Mouse (Mus musculus) neural tube, embryonic 15.5 days (tissue): Measurements from ENCODE around the gene Zscan2. TPM values are rescaled to one million over a fixed set of nuclear protein-coding genes. Genes with fewer than 3 reads are reported as not detected.
A peak's percentile ranks its signal among the peaks of the same experiment; 100 is the strongest.

Experiments
- ATAC-seq: fragments of 200-750 bp; cut with Nextera tagmentation; 2 replicates; pipeline ENCODE4 v1.8.0; 2017; ENCODE audit warnings: mild to moderate bottlenecking, moderate TSS enrichment, moderate library complexity; ENCODE audit not compliant: low FRiP score
- H3K27ac ChIP-seq: fragments of 300-500 bp; sonication (generic); replicated peaks from 2 replicates; pipeline ENCODE4 v1.5.1; 2015; ENCODE audit warnings: mild to moderate bottlenecking, inconsistent platforms
- H3K27me3 ChIP-seq: fragments of 300-500 bp; sonication (generic); replicated peaks from 2 replicates; pipeline ENCODE4 v1.6.1; 2015; ENCODE audit warnings: inconsistent platforms
- H3K36me3 ChIP-seq: fragments of 300-500 bp; sonication (generic); 2 replicates; pipeline ENCODE4 v1.6.1; 2015; ENCODE audit warnings: inconsistent platforms
- H3K4me1 ChIP-seq: fragments of 300-500 bp; sonication (generic); 2 replicates; pipeline ENCODE4 v1.6.1; 2015; ENCODE audit warnings: inconsistent platforms
- H3K4me2 ChIP-seq: fragments of 300-500 bp; sonication (generic); 2 replicates; pipeline ENCODE4 v1.6.1; 2015; ENCODE audit warnings: inconsistent platforms, mild to moderate bottlenecking, moderate library complexity
- H3K4me3 ChIP-seq: fragments of 300-500 bp; sonication (generic); replicated peaks from 2 replicates; pipeline ENCODE4 v1.5.1; 2015; ENCODE audit warnings: mild to moderate bottlenecking, inconsistent platforms
- H3K9ac ChIP-seq: fragments of 300-500 bp; sonication (generic); replicated peaks from 2 replicates; pipeline ENCODE4 v1.6.1; 2015; ENCODE audit warnings: mild to moderate bottlenecking, inconsistent platforms
- H3K9me3 ChIP-seq: fragments of 300-500 bp; sonication (generic); replicated peaks from 2 replicates; pipeline ENCODE4 v1.6.1; 2016; ENCODE audit warnings: inconsistent platforms
- WGBS: fragments of 180-500 bp; shearing (Covaris S2); methylation state at CpG from one replicate; pipeline ENCODE4 v1.1.7; 2015; ENCODE audit warnings: mixed read lengths; 5-methylcytosine and 5-hydroxymethylcytosine counted together
- polyA plus RNA-seq: library from polyadenylated mRNA; unstranded; fragments of >200 nt; fragmentation: Nextera tagmentation; extraction: Ambion mirVana; gene quantifications from 2 replicates; pipeline ENCODE4 v1.2.1, GENCODE M21; 2015

Gene Zscan2
- polyA plus RNA-seq, 1 experiment from 2014 or later = 3.9 TPM

- peaks cover 24% of the 10 kb centered on the region for H3K36me3 ChIP-seq
- ATAC-seq = peak; percentile 60; the same call in 1 of the 2 replicates
- 4% methylated on average over 19 of the region's 19 CpGs for WGBS
- no peak within 1 kb of the TSS for H3K27ac ChIP-seq
- peak within 1 kb of the TSS; percentile 36 for H3K4me3 ChIP-seq
- H3K9me3 ChIP-seq = no peaks in the 10 kb centered on the region
- peaks cover 26% of the 10 kb centered on the region for H3K4me1 ChIP-seq
- peak within 1 kb of the TSS; percentile 36 for H3K9ac ChIP-seq
- H3K4me2 ChIP-seq = peak within 1 kb of the TSS; percentile 67
- H3K27me3 ChIP-seq = no peaks in the 10 kb centered on the region
Measured at GRCm38 (mm10) chr7:80904921-80905515, 44.3 kb downstream of the Zscan2 start, which contains the start of gene Nmb. Gene Nmb, minus strand, starts transcription at chr7:80905076.

- WGBS = 78% methylated on average over 7 of the region's 7 CpGs
- peaks cover 75% of the 10 kb centered on the region for H3K36me3 ChIP-seq
- H3K9ac ChIP-seq = no peak overlapping the region
- no peaks in the 10 kb centered on the region for H3K27me3 ChIP-seq
- ATAC-seq = no peak
- no peaks in the 10 kb centered on the region for H3K4me1 ChIP-seq
- no peak overlapping the region for H3K4me3 ChIP-seq
- H3K4me2 ChIP-seq = no peak overlapping the region
- H3K9me3 ChIP-seq = no peaks in the 10 kb centered on the region
- H3K27ac ChIP-seq = no peak overlapping the region
Measured at GRCm38 (mm10) chr7:80911053-80911452, 50.3 kb downstream of the Zscan2 start.

- peaks cover 77% of the 10 kb centered on the region for H3K36me3 ChIP-seq
- 91% methylated on average over 8 of the region's 8 CpGs for WGBS
- no peaks in the 10 kb centered on the region for H3K27me3 ChIP-seq
- H3K27ac ChIP-seq = no peak overlapping the region
- no peak overlapping the region for H3K9ac ChIP-seq
- no peak for ATAC-seq
- no peak overlapping the region for H3K4me2 ChIP-seq
- H3K4me3 ChIP-seq = no peak overlapping the region
- no peaks in the 10 kb centered on the region for H3K9me3 ChIP-seq
- H3K4me1 ChIP-seq = no peaks in the 10 kb centered on the region
Measured at GRCm38 (mm10) chr7:80912496-80912895, 51.8 kb downstream of the Zscan2 start.

- WGBS = 84% methylated on average over 4 of the region's 4 CpGs
- no peaks in the 10 kb centered on the region for H3K27me3 ChIP-seq
- H3K4me3 ChIP-seq = no peak overlapping the region
- H3K4me1 ChIP-seq = no peaks in the 10 kb centered on the region
- no peak overlapping the region for H3K9ac ChIP-seq
- no peak overlapping the region for H3K27ac ChIP-seq
- H3K9me3 ChIP-seq = no peaks in the 10 kb centered on the region
- ATAC-seq = no peak
- peaks cover 85% of the 10 kb centered on the region for H3K36me3 ChIP-seq
- no peak overlapping the region for H3K4me2 ChIP-seq
Measured at GRCm38 (mm10) chr7:80917916-80918465, 57.3 kb downstream of the Zscan2 start.

- no peaks in the 10 kb centered on the region for H3K27me3 ChIP-seq
- H3K27ac ChIP-seq = no peak overlapping the region
- no peak overlapping the region for H3K9ac ChIP-seq
- no peaks in the 10 kb centered on the region for H3K4me1 ChIP-seq
- ATAC-seq = no peak
- no peaks in the 10 kb centered on the region for H3K9me3 ChIP-seq
- H3K4me3 ChIP-seq = no peak overlapping the region
- 89% methylated on average over 8 of the region's 8 CpGs for WGBS
- peaks cover 79% of the 10 kb centered on the region for H3K36me3 ChIP-seq
- no peak overlapping the region for H3K4me2 ChIP-seq
Measured at GRCm38 (mm10) chr7:80918982-80919646, 58.4 kb downstream of the Zscan2 start.

GRCm38 (mm10) chr7:80919647-80920008 is 58.9 kb downstream of the Zscan2 start:
- 88% methylated on average over 5 of the region's 5 CpGs for WGBS
- peaks cover 79% of the 10 kb centered on the region for H3K36me3 ChIP-seq
- H3K9ac ChIP-seq = no peak overlapping the region
- no peak overlapping the region for H3K27ac ChIP-seq
- H3K4me1 ChIP-seq = no peaks in the 10 kb centered on the region
- H3K27me3 ChIP-seq = no peaks in the 10 kb centered on the region
- no peak for ATAC-seq
- no peak overlapping the region for H3K4me2 ChIP-seq
- H3K4me3 ChIP-seq = no peak overlapping the region
- H3K9me3 ChIP-seq = no peaks in the 10 kb centered on the region

GRCm38 (mm10) chr7:80923165-80923564 is 62.4 kb downstream of the Zscan2 start:
- no peak overlapping the region for H3K4me3 ChIP-seq
- ATAC-seq = no peak
- H3K9me3 ChIP-seq = no peaks in the 10 kb centered on the region
- no peaks in the 10 kb centered on the region for H3K4me1 ChIP-seq
- peaks cover 70% of the 10 kb centered on the region for H3K36me3 ChIP-seq
- WGBS = 93% methylated on average over 2 of the region's 2 CpGs
- H3K4me2 ChIP-seq = no peak overlapping the region
- H3K27me3 ChIP-seq = no peaks in the 10 kb centered on the region
- H3K27ac ChIP-seq = no peak overlapping the region
- no peak overlapping the region for H3K9ac ChIP-seq

Other genes starting within 250 kb of the Zscan2 start
- 18.4 and 20.7 TPM in 2 replicates for gene Crtc3, start 172.0 kb upstream of the Zscan2 start, polyA plus RNA-seq
- gene Iqgap1, start 34.9 kb upstream of the Zscan2 start, polyA plus RNA-seq = 18.1 and 31.0 TPM in 2 replicates
- 33.0 and 35.0 TPM in 2 replicates for gene Wdr73, start 40.3 kb downstream of the Zscan2 start, polyA plus RNA-seq
- 6.4 and 7.2 TPM in 2 replicates for gene Nmb, start 44.2 kb downstream of the Zscan2 start, polyA plus RNA-seq
- 145 and 160 TPM in 2 replicates for gene Sec11a, start 86.9 kb downstream of the Zscan2 start, polyA plus RNA-seq
- gene Zfp592, start 132.8 kb downstream of the Zscan2 start, polyA plus RNA-seq = 9.9 and 10.0 TPM in 2 replicates
- gene Alpk3, start 196.7 kb downstream of the Zscan2 start, polyA plus RNA-seq = 0.47 and 0.49 TPM in 2 replicates